Mouse (Mus musculus) erythroid progenitor cell, adult 5-6 weeks (primary cell): ENCODE measurements around the gene Tmco3. TPM values are rescaled to one million over a fixed set of nuclear protein-coding genes. Genes with fewer than 3 reads are reported as not detected.
"Not testable (repeated sequence)": the region's sequence is repeated elsewhere in the genome, so short reads cannot be mapped to it uniquely, and the experiment has no call there.

Source experiments
- ATAC-seq: replicated peaks from 2 replicates; pipeline ENCODE4 v1.8.0; 2016; ENCODE audit warnings: moderate number of reproducible peaks, mild to moderate bottlenecking, moderate TSS enrichment, inconsistent platforms; ENCODE audit not compliant: poor library complexity, low FRiP score, severe bottlenecking
- total RNA-seq, 2 experiments: library from RNA; stranded (forward) in 1 of 2; stranded (reverse) in 1 of 2; fragments of 150-400 nt in 1 of 2; fragments of 186-747, 209-891 nt in 1 of 2; gene quantifications; 2 replicates each; pipeline versions ENCODE4 v1.2.3 to v1.2.4; 2015 to 2017; ENCODE audit warnings: low replicate concordance in 2 of 2

Gene Tmco3
- total RNA-seq, 2 experiments from 2014 or later = 2.1 to 7.5 TPM

DNA sequence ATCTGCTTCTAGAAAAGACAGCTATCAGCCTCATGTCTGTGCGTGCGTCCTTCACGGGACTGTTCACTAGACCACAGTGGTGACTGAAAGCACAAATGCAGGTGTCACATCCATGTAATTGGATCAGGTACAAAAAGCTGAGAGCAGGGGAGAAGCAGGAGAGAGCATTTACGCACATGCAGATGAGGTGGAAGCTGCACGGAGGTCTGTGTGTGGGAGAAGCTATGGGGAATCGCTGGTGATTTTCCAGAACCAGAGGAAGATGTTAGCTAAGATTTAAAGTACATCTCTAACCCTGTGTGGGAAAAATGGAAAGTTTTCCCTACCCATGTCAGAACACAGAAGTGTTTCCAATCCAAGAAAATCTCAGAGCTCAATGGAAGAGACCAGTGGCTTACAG is 17.5 kb downstream of the Tmco3 start:
- ATAC-seq = no peak

DNA sequence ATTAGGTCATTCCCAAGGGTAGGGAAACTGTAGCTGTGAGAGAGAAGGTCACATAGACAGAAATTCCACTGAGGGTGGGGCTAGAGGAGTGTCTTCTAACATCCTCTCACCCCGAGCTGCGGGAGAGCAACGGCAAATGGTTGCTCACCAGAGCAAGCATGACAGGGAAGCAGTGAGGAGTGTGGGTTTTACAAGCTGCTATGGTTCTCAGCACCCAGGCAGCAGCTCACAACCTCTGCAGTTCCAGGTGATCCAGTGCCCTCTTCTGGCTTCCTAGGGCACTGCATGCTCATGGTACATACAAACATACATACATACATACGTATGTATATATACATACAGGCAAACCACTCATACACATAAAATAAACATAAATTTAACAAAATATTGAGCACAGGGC is 17.9 kb downstream of the Tmco3 start:
- ATAC-seq = no peak

DNA sequence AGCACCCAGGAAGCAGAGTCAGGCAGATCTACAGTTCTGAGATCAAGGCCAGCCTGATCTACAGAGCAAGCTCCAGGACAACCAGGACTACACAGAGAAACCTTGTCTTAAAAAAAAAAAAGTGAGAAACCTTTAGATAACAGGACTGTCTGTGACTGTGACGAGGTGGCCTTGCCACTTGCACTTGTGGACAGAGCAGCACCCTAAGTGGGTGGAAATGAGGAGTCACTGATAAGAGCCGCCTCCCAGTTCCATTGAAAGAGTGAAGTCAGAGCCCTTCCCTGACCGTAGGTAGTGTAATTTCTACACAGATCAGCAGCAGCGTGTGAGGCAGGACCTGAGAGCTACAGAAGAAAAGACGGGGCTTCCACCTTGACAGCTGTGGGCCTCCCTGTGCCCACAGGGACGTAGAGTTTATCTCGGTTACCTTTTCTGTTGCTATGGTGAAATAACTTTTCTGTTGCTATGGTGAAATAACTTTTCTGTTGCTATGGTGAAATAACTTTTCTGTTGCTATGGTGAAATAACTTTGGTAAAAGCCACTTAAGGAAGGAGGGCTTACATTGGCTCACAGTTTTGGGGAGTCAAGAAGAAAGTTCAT is 18.4 kb downstream of the Tmco3 start:
- no peak for ATAC-seq

DNA sequence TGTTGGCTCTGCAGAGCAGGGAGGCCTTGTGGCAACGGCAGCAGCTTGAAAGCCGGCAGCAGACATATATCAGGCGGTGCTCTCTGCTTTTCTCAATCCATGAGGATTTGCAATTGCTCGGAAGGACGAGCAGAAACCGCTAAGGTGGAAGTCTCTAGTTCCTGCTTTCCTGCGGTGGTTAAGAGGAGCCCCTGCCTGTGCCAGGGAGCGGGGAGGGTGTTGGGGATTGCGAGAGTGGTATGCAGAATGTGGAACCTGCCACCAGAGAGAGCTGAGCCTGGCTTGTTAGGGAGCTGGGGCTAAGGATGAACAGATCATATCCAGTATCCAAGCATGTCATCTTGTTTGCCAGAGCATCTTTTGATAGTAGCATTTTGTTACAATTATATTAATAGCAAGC is 18.9 kb downstream of the Tmco3 start:
- no peak for ATAC-seq

DNA sequence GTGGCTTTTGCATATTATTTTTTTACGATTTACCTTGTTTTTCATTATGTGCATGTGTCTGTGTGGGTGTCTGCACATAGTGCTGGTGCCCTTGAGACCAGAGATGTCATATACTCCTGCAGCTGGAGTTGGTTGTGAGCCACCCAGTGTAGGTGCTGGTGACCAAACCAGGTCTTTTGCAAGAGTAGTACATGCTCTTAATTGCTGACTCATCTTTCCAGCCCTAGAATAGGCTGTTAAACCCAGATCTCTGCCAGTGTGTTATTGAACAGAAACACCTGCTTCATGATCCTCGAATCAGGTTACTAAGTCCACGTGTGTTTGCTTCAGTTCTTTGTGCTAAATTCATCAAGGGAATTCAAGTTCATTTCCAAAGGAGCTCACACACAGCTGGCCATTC is 26.9 kb downstream of the Tmco3 start:
- ATAC-seq = no peak

DNA sequence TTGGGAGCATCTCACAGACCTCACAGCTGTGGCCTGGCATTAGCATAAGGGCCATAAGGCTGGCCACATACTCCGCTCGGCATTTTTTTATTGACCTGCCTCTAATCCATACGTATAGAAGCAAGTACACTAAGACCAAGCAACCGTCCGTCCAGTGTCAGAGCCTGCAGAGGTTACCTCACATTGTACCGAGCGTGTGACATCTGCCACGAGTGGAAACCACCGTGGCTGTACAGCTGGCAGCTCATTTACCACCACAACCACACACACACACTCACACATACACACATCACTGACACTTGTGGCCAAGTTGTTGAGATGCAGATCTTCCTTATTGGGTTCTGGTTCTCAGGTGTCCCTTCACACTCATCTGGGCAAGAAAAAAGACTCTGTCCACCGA is 28.7 kb downstream of the Tmco3 start:
- ATAC-seq = no peak

DNA sequence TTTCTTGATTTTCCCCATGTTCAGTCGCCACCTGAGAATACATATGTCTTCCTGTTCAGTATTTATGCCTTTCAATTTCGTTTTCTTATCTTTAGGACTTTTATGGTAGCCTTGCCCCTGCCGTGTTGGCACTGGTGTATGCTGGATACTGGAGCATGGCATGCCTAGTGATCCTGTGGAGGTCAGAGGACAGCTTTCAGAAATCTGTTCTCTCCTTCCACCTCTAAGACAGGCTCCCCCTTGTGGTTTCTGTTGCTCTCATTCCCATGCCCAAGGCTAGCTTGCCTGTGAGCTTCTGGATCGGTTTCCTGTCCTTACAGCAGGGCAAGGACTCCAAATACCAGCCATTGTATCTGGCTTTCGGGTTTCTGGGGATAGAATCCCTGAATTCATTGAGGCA is 38.6 kb downstream of the Tmco3 start:
- no peak for ATAC-seq

DNA sequence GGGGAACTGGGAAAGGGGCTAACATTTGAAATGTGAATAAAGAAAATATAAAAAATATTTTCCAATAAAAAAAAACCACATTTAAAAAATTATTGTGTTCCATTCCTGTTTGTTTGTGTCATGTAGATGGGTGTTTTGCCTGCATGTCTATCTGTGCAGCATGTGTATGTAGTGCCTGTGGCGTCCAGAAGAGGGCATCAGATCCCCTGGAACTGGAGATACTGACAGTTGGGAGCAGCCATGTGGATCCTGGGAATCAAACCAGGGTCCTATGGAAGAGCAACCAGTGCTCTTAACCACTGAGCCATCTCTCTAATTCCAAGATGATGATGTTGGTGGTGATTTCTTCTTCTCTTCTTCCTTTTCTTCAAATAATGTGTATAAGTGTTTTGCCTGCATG is 46.7 kb downstream of the Tmco3 start:
- ATAC-seq = no peak

DNA sequence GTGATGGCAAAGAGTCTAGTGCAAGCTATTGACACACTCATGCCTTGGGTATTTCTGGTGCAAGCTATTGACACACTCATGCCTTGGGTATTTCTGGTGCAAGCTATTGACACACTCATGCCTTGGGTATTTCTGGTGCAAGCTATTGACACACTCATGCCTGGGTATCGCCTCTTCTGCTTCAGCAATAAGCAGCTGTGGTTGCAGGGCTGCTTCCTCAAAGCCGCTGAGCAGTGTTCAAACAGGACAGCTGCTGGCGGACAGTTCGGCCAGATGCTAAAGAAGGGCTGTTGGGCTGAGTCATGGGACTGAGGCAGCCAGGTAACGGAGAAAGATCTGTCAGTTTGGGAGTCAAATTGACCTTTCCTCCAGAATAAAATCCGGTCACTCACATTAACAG is 49.3 kb downstream of the Tmco3 start:
- not testable (repeated sequence) for ATAC-seq

DNA sequence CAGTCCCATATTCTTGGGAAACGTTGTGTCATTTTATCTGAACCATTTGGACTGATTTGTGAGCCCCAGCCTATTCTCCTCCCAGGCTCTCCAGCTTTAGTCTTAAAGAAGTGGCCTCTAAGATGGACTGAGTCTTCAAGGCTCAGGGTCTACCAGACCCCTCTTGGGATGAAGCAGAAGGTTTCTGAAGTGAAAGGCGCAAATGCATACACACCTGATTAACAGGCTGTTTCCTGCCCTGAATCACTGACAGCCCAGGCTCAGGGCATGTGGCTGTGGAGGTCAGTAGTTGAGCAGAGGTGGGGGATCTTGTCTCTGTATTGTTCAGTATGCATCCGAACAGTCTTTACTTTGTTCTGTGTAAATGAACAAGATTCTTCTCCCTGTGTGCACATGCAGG is 49.7 kb downstream of the Tmco3 start:
- ATAC-seq = no peak

DNA sequence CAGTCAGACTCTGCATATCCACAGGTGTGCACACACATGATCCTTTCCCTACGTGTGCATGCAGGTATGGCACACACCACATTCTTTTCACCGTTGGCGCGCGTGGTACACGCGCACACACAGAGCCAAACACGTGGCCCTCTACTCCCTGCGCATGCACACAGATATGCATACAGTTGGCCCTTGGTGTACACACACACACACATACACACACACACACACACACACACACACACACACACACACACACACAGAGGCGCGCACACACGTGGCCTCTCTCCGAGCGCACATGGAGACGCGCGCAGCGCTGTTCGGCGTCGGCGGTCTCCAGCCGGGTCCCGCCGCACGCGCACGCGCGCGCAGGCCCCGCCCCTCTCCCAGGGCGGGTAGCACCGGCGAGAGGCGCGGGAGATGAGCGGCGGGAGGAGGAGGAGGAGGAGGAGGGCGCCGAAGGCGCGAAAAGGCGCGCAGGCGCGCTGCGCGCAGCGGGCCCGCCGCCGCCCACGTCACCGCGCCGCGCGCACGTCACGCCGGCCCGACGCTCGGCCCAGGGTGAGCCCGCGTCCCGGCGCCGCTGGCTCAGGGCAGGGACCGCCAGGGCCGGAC is 50.4 kb downstream of the Tmco3 start, which contains the start of gene Tfdp1:
Tfdp1 (plus strand) TSS at position 497 of the 606 bp plus-strand sequence.
- ATAC-seq = peak; percentile 85

DNA sequence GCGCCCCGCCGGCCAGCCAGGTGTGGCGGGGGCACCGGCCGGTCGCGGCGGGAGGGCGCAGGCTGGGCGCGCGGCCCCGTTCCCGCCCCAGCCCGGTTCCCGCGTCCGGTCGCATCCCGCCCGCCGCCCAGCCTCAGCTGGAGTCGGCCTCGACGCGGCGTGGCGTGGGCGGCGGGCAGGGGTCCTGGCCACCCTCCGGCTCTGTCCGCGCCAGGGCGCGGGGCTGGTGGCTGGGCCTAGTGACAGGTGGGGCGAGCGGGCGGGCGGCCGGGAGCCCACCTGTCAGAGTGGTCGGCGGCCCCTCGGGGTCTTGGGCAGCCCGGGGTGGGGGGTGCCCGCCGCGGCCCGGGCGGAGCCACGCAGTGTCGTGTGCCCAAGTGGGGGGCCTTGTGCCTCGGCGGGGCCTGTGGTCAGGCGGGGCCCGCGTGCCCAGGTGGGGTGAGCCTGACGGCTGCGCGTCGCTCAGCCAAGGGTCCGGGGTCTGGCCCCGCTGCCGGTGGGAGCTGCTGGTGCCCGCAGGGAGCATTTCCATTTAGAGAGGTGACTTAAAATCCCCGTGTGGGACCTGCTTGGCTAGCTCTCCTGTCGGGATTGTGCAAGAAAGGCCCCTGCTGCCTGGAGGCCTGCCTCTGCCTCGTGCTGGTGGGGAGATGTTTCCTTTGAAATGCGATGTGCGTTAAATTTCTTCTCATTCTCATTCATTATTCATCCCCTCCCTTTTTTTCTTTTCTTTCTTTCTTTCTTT is 51.1 kb downstream of the Tmco3 start:
- ATAC-seq = 0 out of 2 replicates have a peak, but pooled peaks have one; percentile 7

DNA sequence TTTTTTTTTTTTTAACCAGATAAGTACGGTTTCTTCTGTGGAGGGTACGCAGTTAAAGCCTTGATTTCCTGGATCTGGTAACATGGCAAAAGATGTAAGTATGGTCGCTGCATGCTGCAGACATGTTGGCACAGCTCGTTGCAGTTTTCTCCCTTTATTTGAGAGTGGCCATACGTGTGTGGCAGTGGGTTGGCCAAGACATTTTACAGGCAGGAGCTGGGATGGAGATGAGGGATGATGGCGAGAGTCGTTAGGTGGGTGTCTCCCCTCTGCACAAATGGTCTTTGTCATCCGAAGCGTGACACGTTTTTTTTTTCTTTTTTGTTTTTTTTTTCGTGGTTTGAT is 51.6 kb downstream of the Tmco3 start:
- ATAC-seq = no peak

DNA sequence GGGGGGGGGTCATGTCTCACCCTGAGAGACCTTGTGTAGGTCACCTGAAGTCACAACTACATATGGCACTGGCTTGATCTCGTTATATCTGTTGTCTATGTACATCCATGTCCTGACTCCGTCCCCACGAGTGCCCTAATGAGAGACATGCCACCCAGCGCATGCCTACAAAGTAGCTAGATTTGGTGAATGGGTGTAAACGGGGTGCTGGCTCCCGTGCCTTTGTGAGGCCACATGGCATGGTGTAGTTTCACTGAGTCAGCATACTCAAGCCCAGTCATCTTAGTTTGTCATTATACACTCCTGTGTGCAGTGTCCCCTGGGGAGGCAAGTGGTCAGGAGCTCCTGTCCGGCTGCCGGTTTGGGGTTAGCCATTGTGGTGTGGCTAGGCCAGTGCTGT is 52.7 kb downstream of the Tmco3 start:
- ATAC-seq = no peak

DNA sequence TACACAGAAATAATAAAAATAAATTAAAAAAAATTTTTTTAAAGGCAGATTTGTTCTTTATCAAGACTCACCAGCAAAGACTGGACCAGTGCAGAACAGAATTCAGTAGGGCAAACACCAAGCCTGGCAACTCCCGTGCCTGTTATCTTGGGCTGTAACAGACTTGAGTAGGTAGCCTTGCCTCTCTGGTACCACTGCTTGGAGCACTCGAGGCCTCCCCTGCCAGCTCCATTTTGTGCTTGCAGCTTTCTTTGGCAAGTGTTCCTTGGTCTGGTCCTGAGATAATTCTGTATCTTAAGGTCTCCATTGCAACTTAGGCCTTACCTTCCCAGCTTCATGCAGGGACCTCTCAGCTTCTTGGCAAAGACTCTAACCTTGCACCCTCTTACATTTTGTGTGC is 54.4 kb downstream of the Tmco3 start:
- ATAC-seq = no peak

DNA sequence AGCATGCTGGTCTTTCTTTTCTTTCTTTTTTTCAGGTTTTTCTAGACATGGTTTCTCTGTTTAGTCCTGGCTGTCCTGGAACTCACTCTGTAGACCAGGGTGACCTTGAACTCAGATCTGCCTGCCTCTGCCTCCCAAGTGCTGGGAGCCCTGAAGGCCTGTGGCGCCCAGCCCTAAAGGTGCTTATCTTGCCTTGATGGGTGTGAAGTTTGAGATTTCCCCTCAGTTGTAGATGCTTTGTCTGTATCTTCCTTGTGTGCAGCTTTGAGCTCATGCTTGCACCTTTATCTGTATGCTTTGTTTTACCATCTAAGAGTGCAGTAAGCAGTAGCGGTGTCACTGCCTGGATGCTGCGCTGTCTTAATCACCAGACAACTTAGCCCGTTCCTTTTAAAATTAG is 55.1 kb downstream of the Tmco3 start:
- no peak for ATAC-seq

DNA sequence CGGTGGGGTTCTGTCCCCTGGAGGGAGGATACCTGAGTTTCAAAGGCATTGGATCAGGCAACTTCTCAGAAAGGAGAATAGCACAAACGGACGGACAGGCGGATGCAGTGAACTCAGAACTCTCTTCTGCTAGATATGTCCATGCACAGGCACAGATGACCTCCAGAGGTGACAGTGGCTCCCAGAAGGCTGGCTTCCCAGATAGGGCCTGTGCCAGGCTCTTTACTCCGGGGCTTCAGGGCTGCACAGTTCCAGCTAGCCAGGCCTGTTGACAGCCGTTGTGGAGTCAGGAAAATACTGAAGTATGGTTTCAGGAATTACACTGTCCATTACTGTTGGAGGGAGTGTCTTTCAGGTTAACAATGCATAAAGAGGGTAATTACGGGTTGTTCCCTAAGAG is 62.1 kb downstream of the Tmco3 start:
- ATAC-seq = no peak

DNA sequence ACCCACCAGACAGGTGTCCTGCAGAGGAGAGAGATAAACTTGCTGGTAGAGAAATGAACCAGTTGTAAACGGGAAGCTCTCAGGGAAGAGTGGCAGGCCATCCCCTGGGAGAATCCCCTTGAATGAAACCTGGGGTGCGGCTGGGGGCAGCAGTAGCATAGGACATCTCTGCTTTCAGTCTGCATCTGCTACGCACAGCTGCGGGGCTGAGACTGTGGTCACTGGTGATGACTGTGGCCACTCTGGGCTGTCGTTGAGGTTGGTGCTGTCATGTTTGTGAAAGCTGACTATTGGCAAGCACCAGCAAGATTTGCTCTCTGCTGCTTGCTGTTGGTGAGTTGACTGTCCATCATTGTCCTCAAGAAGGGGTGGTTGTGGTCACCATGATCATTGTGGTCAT is 63.6 kb downstream of the Tmco3 start:
- no peak for ATAC-seq

DNA sequence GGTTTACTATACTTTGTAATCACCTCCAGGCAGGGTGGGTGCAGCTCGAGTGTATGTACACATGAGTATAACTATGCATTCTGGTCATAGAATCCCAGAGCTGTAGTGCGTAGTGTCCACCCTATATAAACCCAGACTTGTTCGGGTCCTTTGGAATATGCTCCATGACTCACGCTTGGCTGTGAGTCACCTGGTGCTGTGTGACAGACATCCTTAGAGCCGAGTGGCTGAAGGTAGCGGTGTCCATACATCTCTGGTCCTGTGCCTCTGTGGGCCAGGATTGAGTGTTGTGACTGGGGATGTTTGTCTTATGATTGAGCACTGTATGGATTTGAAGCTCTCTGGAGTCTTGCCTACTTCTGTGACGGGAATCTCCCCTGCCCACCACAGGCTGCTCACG is 64.6 kb downstream of the Tmco3 start:
- ATAC-seq = no peak

DNA sequence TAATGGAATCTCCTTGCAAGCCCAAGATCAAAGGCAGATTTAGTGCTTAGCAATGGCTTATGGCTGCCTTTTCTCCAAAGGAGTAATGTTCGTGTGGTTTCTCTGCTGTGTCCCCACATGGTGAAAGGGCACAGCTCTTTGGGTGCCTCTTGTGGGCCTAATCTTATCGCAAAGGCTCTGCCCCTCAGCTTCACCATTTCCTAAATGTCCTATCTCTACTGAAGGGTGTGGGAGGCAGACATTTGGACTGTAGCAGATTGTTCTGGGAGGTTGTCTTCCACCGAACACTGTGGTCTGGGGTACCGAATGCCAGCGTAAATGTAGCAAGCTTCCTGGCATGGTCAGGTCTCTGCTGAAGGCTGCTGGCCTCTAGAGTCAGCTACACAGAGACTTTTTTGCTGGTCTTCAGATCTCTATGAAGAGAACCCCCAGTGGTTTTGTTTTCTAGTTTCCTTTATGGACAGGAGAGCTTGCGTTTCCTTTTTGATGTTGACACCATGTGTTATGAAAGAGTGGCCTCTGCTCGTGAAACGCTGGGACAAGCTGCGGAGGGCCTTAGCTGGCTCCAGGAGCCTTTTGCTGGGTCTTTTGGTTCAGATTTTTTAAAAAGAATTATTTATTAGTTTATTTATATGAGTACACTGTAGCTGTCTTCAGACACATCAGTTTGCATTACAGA is 65.3 kb downstream of the Tmco3 start:
- ATAC-seq = no peak

DNA sequence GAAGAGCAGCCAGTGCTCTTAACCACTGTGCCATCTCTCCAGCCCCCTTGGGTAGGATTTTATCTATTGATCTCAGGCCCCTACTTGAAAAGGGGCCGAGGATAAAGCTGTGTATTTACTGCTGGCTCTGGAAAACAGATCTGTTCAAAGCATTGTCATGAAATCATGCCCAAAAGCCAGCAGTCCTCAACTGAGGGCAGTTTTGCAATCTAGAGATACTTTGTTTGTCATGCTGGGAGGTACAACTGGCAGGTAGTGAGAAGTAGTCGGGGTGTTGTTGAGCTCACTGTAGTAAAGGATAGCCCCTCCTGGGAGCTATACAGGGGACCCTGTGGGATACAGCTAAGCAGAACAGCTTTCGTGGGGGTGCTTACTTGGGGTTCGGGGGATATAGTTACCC is 65.9 kb downstream of the Tmco3 start:
- no peak for ATAC-seq
